Mouse (Mus musculus) forebrain, embryonic 14.5 days (tissue): ENCODE measurements at regions not wholly inside any gene's neighbourhood (a gene's known extent, or its start where the extent isn't known, plus 50 kb on each side); places are given as distances from the start of the nearest gene placed in this dataset.

Source experiments
- ATAC-seq: fragments of 200-750 bp; cut with Nextera tagmentation; 2 replicates; pipeline ENCODE4 v1.8.0; 2017; ENCODE audit warnings: mild to moderate bottlenecking, moderate library complexity
- DNase-seq: peaks from one replicate; pipeline ENCODE4 v3.0.0-alpha.2; 2015; ENCODE audit warnings: low spot score
- H3K27ac ChIP-seq: fragments of 300-500 bp; sonication (generic); 2 replicates; pipeline ENCODE4 v1.5.1; 2014; ENCODE audit warnings: low read depth, mild to moderate bottlenecking, control low read depth, low read length, moderate library complexity
- H3K27me3 ChIP-seq: fragments of 300-500 bp; sonication (generic); replicated peaks from 2 replicates; pipeline ENCODE4 v1.6.1; 2014; ENCODE audit warnings: low read length, control low read depth, mixed read lengths; ENCODE audit not compliant: control insufficient read depth, insufficient read depth
- H3K36me3 ChIP-seq: fragments of 300-500 bp; sonication (generic); 2 replicates; pipeline ENCODE4 v1.6.1; 2014; ENCODE audit warnings: low read length, control low read depth; ENCODE audit not compliant: control insufficient read depth, insufficient read depth
- H3K4me1 ChIP-seq: fragments of 300-500 bp; sonication (generic); 2 replicates; pipeline ENCODE4 v1.6.1; 2014; ENCODE audit warnings: antibody characterized with exemption, low read length, control low read depth; ENCODE audit not compliant: control insufficient read depth, insufficient read depth
- H3K4me2 ChIP-seq: fragments of 300-500 bp; sonication (generic); 2 replicates; pipeline ENCODE4 v1.6.1; 2014; ENCODE audit warnings: mild to moderate bottlenecking, control low read depth, low read length
- H3K4me3 ChIP-seq: fragments of 300-500 bp; sonication (generic); 2 replicates; pipeline ENCODE4 v1.5.1; 2014; ENCODE audit warnings: low read depth, low read length, control low read depth
- H3K9ac ChIP-seq: fragments of 300-500 bp; sonication (generic); 2 replicates; pipeline ENCODE4 v1.6.1; 2014; ENCODE audit warnings: mild to moderate bottlenecking, low read length, control low read depth, moderate library complexity
- H3K9me3 ChIP-seq: fragments of 300-500 bp; sonication (generic); replicated peaks from 2 replicates; pipeline ENCODE4 v1.6.1; 2016; ENCODE audit warnings: low read length, control low read depth, mixed read lengths; ENCODE audit not compliant: control insufficient read depth
- WGBS: fragments of 180-500 bp; shearing (Covaris S2); extraction: QIAGEN DNeasy Blood & Tissue Kit; methylation state at CpG from one replicate; pipeline ENCODE4 v1.1.7; 2014; 5-methylcytosine and 5-hydroxymethylcytosine counted together

DNA sequence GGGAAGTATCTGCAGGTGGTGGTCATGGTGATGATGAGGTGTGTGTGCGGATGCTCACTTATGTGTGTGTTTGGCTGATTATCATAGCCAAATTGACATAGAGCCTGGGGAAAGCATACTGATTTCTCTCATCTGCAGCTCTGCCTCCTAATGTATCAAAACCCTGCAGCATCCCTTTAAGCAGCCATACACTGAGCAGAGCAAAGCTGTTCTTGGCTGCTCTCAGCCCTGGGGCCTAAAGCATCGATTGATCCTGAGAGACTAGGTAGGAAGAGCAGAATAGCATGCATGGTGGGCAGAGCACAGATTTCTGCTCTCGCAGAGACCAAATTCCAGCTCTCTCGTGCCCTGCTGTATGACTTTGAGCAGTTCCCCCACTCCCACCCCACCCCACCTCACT lies 576.0 kb downstream of the Insc start:
- no peaks in the 10 kb centered on the region for H3K36me3 ChIP-seq
- no peak overlapping the region for H3K4me3 ChIP-seq
- no peak for DNase-seq
- no peak overlapping the region for H3K27ac ChIP-seq
- no peaks in the 10 kb centered on the region for H3K4me1 ChIP-seq
- H3K27me3 ChIP-seq, result no peaks in the 10 kb centered on the region
- no peaks in the 10 kb centered on the region for H3K9me3 ChIP-seq
- H3K9ac ChIP-seq, result no peak overlapping the region
- WGBS, result 74% methylated on average over 4 of the region's 4 CpGs
- ATAC-seq, result no peak
- H3K4me2 ChIP-seq, result no peak overlapping the region

DNA sequence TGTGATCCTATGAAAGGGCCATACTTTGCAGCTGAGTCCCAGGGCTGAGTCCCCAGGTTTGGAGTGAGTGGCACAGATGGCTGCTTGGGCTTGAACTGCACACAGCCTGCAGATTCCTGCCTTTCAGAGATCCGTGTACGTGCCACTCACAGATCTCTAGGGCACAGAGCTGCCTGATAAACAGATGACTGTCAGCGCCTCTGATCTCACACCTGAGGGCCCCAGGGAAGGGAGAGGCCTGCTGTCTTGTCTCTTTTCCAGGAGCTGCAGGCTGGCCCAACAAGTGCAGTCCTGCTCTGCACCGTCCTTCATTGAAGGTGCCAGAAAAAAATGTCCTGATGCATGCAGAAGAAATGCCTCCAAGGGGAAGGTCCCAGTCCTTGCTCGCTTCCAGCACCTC lies 579.5 kb downstream of the Insc start:
- no peak overlapping the region for H3K4me3 ChIP-seq
- DNase-seq (no peak), ATAC-seq (no peak)
- no peaks in the 10 kb centered on the region for H3K4me1 ChIP-seq
- H3K9ac ChIP-seq, result no peak overlapping the region
- no peaks in the 10 kb centered on the region for H3K9me3 ChIP-seq
- no peaks in the 10 kb centered on the region for H3K27me3 ChIP-seq
- H3K36me3 ChIP-seq, result no peaks in the 10 kb centered on the region
- H3K4me2 ChIP-seq, result no peak overlapping the region
- 77% methylated on average over 5 of the region's 5 CpGs for WGBS
- H3K27ac ChIP-seq, result no peak overlapping the region

DNA sequence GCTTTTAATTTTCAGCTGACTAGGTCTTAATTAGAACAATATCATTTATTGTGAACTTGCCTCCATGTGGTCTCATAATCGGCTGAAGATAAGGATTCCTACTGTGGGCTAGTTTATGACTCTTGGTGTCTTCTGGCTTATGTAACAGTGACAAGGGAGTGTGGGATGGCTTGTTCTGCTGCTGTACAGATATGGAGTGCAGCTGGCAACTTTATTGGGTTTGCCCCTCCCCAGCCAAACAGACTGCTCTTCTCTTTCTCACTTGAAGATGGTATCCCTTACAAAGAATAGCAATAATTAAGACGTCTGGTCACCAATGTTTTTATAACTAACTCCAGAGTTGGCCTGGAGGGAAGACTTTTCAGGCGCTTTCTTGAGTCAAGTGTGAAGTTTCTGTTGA lies 584.8 kb downstream of the Insc start:
- Histone ChIP-seq H3K27me3 (no peaks in the 10 kb centered on the region), H3K4me1 (no peaks in the 10 kb centered on the region), H3K27ac (no peak overlapping the region), H3K4me2 (no peak overlapping the region), H3K9ac (no peak overlapping the region), H3K4me3 (no peak overlapping the region), H3K36me3 (no peaks in the 10 kb centered on the region), H3K9me3 (no peaks in the 10 kb centered on the region)
- WGBS, result 69% methylated on average over 3 of the region's 3 CpGs
- DNase-seq (no peak), ATAC-seq (no peak)

DNA sequence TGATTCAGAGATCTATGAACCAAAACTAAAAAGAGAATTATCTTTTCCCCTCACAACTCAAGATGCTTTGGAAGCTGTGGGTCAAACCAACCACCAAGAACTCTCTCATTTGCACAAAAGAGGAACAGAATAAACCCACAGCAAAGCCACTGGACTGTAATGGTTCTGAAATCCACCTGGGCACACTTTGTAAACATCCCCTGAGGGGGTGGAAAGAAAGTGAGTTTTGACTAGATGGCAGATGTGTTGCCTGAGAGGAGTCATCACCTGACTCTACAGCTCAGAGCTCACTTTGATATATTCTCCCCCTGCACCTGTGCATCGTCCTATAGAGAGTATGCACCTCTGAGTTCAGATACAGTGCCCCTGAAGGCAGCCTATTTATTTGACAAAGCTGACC lies 588.2 kb downstream of the Insc start:
- 79% methylated on average over 1 of the region's 1 CpGs for WGBS
- Histone ChIP-seq H3K36me3 (no peaks in the 10 kb centered on the region), H3K9ac (no peak overlapping the region), H3K4me3 (no peak overlapping the region), H3K9me3 (no peaks in the 10 kb centered on the region), H3K4me1 (no peaks in the 10 kb centered on the region), H3K4me2 (no peak overlapping the region), H3K27me3 (no peaks in the 10 kb centered on the region), H3K27ac (no peak overlapping the region)
- ATAC-seq, result no peak
- no peak for DNase-seq

DNA sequence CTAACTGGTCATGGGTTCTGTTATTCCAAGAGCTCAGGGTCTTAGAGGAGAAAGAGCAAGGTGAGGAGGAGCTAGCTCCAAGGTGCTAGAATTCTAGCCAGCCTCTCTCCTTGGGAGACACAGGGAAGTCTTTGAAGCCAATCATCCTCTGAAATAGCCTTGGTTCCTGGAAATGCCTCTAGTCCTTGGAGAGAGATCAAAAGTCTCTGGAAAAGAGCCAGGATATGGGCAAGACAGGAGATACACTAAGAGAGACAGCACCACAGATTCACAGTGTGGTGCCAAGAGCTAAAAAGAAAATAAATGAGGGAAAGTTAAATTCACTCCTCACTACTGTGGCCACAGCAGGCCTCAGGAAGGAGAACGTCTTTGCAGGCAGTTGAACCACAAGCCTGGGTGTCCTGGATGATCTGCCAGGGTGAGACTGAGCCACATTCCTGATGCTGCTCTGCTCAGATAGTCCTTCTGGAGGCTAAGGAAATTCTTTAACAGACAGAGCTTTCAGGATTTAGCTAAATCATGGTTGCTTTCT lies 589.6 kb downstream of the Insc start:
- no peaks in the 10 kb centered on the region for H3K9me3 ChIP-seq
- no peak for ATAC-seq
- no peaks in the 10 kb centered on the region for H3K36me3 ChIP-seq
- H3K4me2 ChIP-seq, result no peak overlapping the region
- no peaks in the 10 kb centered on the region for H3K27me3 ChIP-seq
- no peak overlapping the region for H3K27ac ChIP-seq
- WGBS, result 76% methylated on average over 1 of the region's 1 CpGs
- no peak overlapping the region for H3K4me3 ChIP-seq
- H3K9ac ChIP-seq, result no peak overlapping the region
- DNase-seq, result no peak
- H3K4me1 ChIP-seq, result no peaks in the 10 kb centered on the region

DNA sequence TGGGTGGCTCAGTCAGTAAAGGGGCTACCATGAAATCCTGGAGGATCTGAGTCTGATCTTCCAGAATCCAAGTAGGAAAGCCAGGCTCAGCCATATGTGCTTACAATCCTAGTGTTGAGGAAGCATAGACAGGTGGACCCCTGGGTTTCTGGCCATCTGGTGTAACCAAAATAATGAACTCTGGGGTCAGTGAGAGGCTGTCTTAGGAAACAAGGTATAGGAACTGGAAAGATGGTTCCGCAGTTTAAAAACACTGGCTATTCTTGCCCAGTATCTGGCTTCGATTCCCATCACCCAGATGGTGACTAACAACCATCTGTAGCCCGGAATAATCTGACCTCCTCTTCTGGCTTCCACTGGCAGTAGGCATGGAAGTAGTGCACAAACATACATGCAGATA lies 591.6 kb downstream of the Insc start:
- no peaks in the 10 kb centered on the region for H3K9me3 ChIP-seq
- no peaks in the 10 kb centered on the region for H3K27me3 ChIP-seq
- no peak overlapping the region for H3K4me3 ChIP-seq
- no peak overlapping the region for H3K4me2 ChIP-seq
- WGBS, result 93% methylated on average over 3 of the region's 3 CpGs
- no peak for DNase-seq
- no peaks in the 10 kb centered on the region for H3K4me1 ChIP-seq
- no peak for ATAC-seq
- H3K9ac ChIP-seq, result no peak overlapping the region
- H3K36me3 ChIP-seq, result no peaks in the 10 kb centered on the region
- no peak overlapping the region for H3K27ac ChIP-seq

DNA sequence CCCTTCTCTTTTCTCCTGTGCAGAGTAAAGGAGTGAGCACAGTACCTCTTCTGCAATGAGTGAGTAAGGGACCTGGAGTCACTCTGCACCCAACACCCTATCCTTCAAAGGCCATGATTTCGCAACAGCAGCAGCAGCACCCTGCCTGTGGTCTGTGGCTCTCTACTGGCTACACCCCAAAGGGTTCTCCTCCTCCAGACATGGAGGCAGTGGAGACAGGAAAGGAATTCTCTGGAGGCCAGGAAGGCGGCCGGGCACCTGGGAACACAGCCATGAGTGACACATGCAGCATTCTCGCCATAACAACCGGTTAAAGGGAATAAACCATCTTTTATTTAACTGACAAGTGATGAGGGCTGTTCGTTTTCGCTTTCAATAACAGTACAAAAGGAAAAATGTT lies 596.7 kb downstream of the Insc start:
- WGBS, result 45% methylated on average over 7 of the region's 7 CpGs
- Histone ChIP-seq H3K36me3 (no peaks in the 10 kb centered on the region), H3K9ac (no peak overlapping the region), H3K27me3 (no peaks in the 10 kb centered on the region), H3K4me3 (no peak overlapping the region), H3K4me1 (no peaks in the 10 kb centered on the region), H3K9me3 (no peaks in the 10 kb centered on the region), H3K4me2 (no peak overlapping the region), H3K27ac (no peak overlapping the region)
- DNase-seq (peak; percentile 48), ATAC-seq (no peak)

DNA sequence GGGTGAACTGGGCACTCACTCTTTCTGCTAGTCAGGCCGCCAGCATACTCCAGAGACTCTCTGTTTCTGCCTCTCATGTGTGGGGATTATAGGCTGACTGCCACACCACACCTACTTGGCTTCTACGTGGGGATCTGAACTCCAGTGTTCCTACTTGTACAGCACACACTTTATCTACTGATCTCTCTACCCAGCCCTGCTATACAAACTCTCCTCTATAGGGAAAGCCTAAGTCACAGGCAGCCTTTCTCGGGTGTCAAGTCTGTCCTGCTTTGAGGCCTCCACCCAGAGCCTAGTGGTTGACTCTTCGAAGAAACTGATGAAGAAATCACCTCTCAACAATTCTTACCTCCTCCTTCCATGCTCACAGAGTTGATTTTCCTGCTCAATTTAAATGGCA lies 597.5 kb downstream of the Insc start:
- Histone ChIP-seq H3K9me3 (no peaks in the 10 kb centered on the region), H3K4me3 (no peak overlapping the region), H3K4me1 (no peaks in the 10 kb centered on the region), H3K27me3 (no peaks in the 10 kb centered on the region), H3K27ac (no peak overlapping the region), H3K9ac (no peak overlapping the region), H3K36me3 (no peaks in the 10 kb centered on the region), H3K4me2 (no peak overlapping the region)
- no peak for ATAC-seq
- 68% methylated on average over 4 of the region's 4 CpGs for WGBS
- DNase-seq, result no peak

DNA sequence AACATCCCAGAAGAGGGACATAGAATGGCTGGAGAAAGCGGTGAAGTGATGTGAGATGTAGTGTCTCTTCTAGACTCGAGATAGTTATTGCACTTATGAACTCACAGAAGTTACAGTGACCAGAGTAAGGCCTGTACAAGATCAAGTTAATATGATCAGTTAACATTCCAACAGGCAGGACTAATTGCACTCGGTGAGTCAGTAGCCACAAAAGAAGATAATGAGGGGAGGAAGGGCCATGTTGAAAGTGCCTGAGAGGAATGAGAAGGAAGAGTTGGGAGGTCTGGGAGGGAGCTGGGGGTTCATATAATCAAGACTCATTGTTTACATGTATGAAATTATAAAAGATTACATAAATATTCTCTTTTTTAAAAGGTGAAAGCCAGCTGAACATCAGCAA lies 602.3 kb downstream of the Insc start:
- Histone ChIP-seq H3K27ac (no peak overlapping the region), H3K36me3 (no peaks in the 10 kb centered on the region), H3K4me1 (no peaks in the 10 kb centered on the region), H3K4me3 (no peak overlapping the region), H3K27me3 (no peaks in the 10 kb centered on the region), H3K9me3 (no peaks in the 10 kb centered on the region), H3K4me2 (no peak overlapping the region), H3K9ac (no peak overlapping the region)
- WGBS, result 80% methylated on average over 3 of the region's 3 CpGs
- no peak for ATAC-seq
- no peak for DNase-seq
